Mouse (Mus musculus) stomach, postnatal 0 days (tissue): ENCODE measurements around the gene Snx11.
A peak's percentile ranks its signal among the peaks of the same experiment; 100 is the strongest.

ENCODE experiments used
- CTCF ChIP-seq: IDR thresholded peaks from 2 replicates; pipeline ENCODE4 v1.5.1; 2016; ENCODE audit warnings: antibody characterized with exemption, low read depth, mild to moderate bottlenecking, moderate library complexity
- EP300 ChIP-seq: optimal IDR thresholded peaks from 2 replicates; pipeline ENCODE3; 2016; ENCODE audit warnings: antibody characterized with exemption

DNA sequence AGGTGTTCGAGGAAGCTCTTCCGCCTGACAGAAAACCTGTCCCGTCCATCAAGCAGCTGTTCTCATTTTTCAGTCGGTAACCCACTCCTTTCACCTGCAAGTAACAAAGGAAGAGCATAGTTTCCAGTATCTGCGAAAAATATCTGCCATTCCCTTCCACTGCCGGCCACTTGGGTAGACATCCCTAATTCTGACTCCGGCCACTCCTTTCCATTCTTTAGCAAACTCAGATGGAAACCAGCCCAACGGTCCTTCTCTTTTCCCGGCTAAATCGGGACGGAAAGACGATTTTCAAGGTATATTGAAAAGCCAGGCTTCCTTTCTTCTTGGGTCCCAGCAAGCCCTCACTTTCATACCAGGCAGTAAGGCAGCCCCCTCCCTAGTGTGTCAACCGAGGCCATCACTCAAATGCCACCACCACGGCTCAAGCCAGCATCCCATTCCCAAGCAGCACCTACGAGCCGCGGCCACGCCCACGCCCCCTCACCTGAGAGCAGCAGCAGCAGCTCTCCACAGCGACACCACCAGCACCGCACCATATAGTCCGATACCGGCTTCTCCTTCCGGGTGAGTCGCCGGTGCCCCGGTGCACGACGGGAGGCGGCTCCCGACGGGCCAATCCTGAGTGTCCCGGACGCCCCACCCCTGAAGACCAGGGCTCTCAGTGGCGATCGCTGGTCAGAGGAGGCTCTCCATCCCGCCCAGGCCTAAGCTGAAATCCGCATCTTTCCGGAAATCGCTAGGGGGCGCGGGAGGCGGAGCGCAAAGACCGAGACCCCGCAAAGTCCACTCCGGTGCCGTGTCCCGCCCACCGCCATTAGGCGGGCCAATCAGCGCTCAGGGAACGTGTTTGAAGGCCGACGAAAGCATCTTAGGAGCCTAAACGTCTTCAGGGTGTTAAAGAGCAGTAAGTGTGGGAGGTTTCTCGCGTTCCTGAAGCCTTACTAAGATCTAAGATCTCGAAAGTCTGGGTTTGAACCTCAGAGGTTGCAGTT lies at the start of gene Snx11:
- TF ChIP-seq CTCF (peak; percentile 87), EP300 (no peak)
